ENCODE assay signal across 9 mouse cellular contexts in the genomic region with DNA sequence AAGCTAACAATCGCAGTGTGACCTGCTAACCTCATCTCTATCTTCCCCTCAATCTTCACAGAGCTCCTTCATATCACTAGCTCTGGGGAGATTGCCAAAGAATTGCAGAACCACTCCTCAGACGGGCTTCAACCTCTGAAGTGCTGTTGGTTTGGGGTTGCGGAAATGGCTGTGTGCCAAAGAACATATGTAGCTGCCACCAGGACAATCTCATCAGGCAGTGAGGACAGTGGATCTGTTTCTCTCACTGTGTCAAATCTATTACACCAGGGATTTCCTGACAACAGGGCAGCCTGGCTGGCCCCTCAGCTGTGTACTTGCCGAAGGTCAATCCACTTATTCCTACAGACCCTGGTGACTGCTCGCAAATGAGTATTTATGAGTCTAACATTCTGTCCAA.
DNase-seq lines count a peak whose midpoint lies in the region; ATAC-seq and TF ChIP-seq lines count a peak whose summit lies in the region.
"Had no signal": no experiment of that assay in that cellular context is flagged by ENCODE, and none has a peak within 500 bp of the region (broad histone marks: within the 10 kb centered on the region; RNA-seq: fewer than 3 reads in every experiment).

No protein-coding gene starts in this region.

- H3K9ac ChIP-seq in kidney, embryonic 14.5 days (ENCODE audit: low read depth, low read length), result no peak overlapping the region
- H3K9ac ChIP-seq: neural tube, embryonic 12.5 days had no signal

- peak; percentile 94 for ATAC-seq in kidney, embryonic 14.5 days (ENCODE audit: low FRiP score, low TSS enrichment)

- no peak overlapping the region for H3K27ac ChIP-seq in cerebellum, adult 2 months (ENCODE audit: insufficient read depth, low read length)
- no peak overlapping the region; the same call in 1 of the 2 replicates for H3K27ac ChIP-seq in kidney, embryonic 14.5 days (ENCODE audit: low read depth, low read length)
- no peak overlapping the region for H3K27ac ChIP-seq in thymus, adult 2 months (ENCODE audit: control insufficient read depth, insufficient read depth, low read length)
- H3K27ac ChIP-seq: neural tube, embryonic 12.5 days had no signal

- H3K27me3 ChIP-seq in cerebellum, adult 2 months (ENCODE audit: control insufficient read depth, insufficient read depth, low read length), result no peaks in the 10 kb centered on the region
- no peaks in the 10 kb centered on the region for H3K27me3 ChIP-seq in kidney, embryonic 14.5 days (ENCODE audit: control insufficient read depth, insufficient read depth, low read length)
- no peaks in the 10 kb centered on the region for H3K27me3 ChIP-seq in thymus, adult 2 months (ENCODE audit: control insufficient read depth, insufficient read depth, low read length)
- H3K27me3 ChIP-seq: neural tube, embryonic 12.5 days had no signal

- H3K9me3 ChIP-seq in kidney, embryonic 14.5 days (ENCODE audit: control insufficient read depth, low read length), result no peaks in the 10 kb centered on the region
- H3K9me3 ChIP-seq: neural tube, embryonic 12.5 days had no signal

- peak; percentile 12 to 22 for DNase-seq in cerebellum, adult 2 months
- DNase-seq in cerebellum, adult 8-10 months, result no peak
- DNase-seq in ovary, postnatal 36 days (ENCODE audit: low spot score), result peak; percentile 3
- DNase-seq in ovary, adult 18-20 months (ENCODE audit: low spot score), result no peak
- DNase-seq in mesoderm, embryonic 11.5 days (ENCODE audit: low read depth, low spot score), result peak; percentile 62
- no peak for DNase-seq in thymus, adult 2 months
- no peak for DNase-seq in layer of hippocampus, postnatal 10 days (ENCODE audit: low spot score in 2 of 2)

- H3K4me3 ChIP-seq in cerebellum, adult 2 months (replicated peaks; ENCODE audit: insufficient read depth, low read depth, low read length), result no peak overlapping the region
- no peak overlapping the region for H3K4me3 ChIP-seq in kidney, embryonic 14.5 days (ENCODE audit: low read length)
- H3K4me3 ChIP-seq in thymus, adult 2 months (ENCODE audit: control insufficient read depth, insufficient read depth, low read length), result no peak overlapping the region
- H3K4me3 ChIP-seq: neural tube, embryonic 12.5 days had no signal

- no peaks in the 10 kb centered on the region for H3K36me3 ChIP-seq in kidney, embryonic 14.5 days (ENCODE audit: control insufficient read depth, insufficient read depth, low read length)
- no peaks in the 10 kb centered on the region for H3K36me3 ChIP-seq in thymus, adult 2 months (ENCODE audit: control insufficient read depth, insufficient read depth, low read length)
- H3K36me3 ChIP-seq: neural tube, embryonic 12.5 days had no signal

- TF ChIP-seq POLR2A in cerebellum, adult 2 months (IDR thresholded peaks at IDR 0.05; ENCODE audit: borderline replicate concordance, insufficient read depth, low read length), result no peak
- no peak for TF ChIP-seq POLR2A in thymus, adult 2 months (IDR thresholded peaks at IDR 0.05; ENCODE audit: control insufficient read depth, extremely low read depth, insufficient read depth, low read length, poor library complexity)

- no peaks in the 10 kb centered on the region; the same call in 1 of the 2 replicates for H3K4me1 ChIP-seq in cerebellum, adult 2 months (ENCODE audit: control insufficient read depth, insufficient read depth, low read length)
- H3K4me1 ChIP-seq in kidney, embryonic 14.5 days (ENCODE audit: control insufficient read depth, insufficient read depth, low read length), result no peaks in the 10 kb centered on the region
- no peaks in the 10 kb centered on the region for H3K4me1 ChIP-seq in thymus, adult 2 months (replicated peaks; ENCODE audit: control insufficient read depth, insufficient read depth, low read length)
- H3K4me1 ChIP-seq: neural tube, embryonic 12.5 days had no signal

- no peak overlapping the region for H3K4me2 ChIP-seq in kidney, embryonic 14.5 days (replicated peaks; ENCODE audit: low read depth, low read length)
- H3K4me2 ChIP-seq: neural tube, embryonic 12.5 days had no signal

- no peak for TF ChIP-seq CTCF in cerebellum, adult 2 months (IDR thresholded peaks at IDR 0.05; ENCODE audit: borderline replicate concordance, insufficient read depth, low read depth, low read length)
- no peak for TF ChIP-seq CTCF in thymus, adult 2 months (IDR thresholded peaks at IDR 0.05; ENCODE audit: borderline replicate concordance, control insufficient read depth, extremely low read depth, insufficient read depth, low read length, poor library complexity)

- 25% methylated on average over 5 of the region's 5 CpGs for WGBS in cerebellum, adult 2 months
- 28% methylated on average over 5 of the region's 5 CpGs for WGBS in kidney, embryonic 14.5 days
- WGBS in thymus, adult 2 months, result 41% methylated on average over 5 of the region's 5 CpGs

Comparison
In these comparisons a context has a peak if more than half of its experiments do, and no peak if none do; other contexts are left out.
1. DNase-seq: peak in cerebellum, adult 2 months (2 of 2), ovary, postnatal 36 days (single experiment) and mesoderm, embryonic 11.5 days (single experiment); none in cerebellum, adult 8-10 months (single experiment), ovary, adult 18-20 months (single experiment), thymus, adult 2 months (single experiment) and layer of hippocampus, postnatal 10 days (0 of 2).